Comparison of ENCODE assay signal across 10 mouse cellular contexts in genomic region chr9:103760356-103760755, GRCm38 (mm10). TPM values are rescaled to one million over a fixed set of nuclear protein-coding genes. Genes with fewer than 3 reads are reported as not detected.
DNase-seq lines count a peak whose midpoint lies in the region; ATAC-seq and TF ChIP-seq lines count a peak whose summit lies in the region.
"Had no signal": no experiment of that assay in that cellular context is flagged by ENCODE, and none has a peak within 500 bp of the region (broad histone marks: within the 10 kb centered on the region; RNA-seq: fewer than 3 reads in every experiment).

No protein-coding gene starts in this region.

- peak overlapping the region; percentile 80 for H3K4me2 ChIP-seq in heart, postnatal 0 days (ENCODE audit: low read depth, low read length)
- H3K4me2 ChIP-seq in forebrain, embryonic 11.5 days (ENCODE audit: low read depth, low read length, severe bottlenecking) = peak overlapping the region; percentile 83; the same call in 1 of the 2 replicates
- no peak overlapping the region; the same call in 1 of the 2 replicates for H3K4me2 ChIP-seq in midbrain, embryonic 11.5 days

- no peak for TF ChIP-seq EP300 in heart, postnatal 0 days (IDR thresholded peaks at IDR 0.05; ENCODE audit: low read depth)

- no peak for DNase-seq in heart, postnatal 0 days (ENCODE audit: low spot score)
- no peak for DNase-seq in heart, adult 18-20 months
- DNase-seq in brain, adult 2 months (ENCODE audit: low read depth, low spot score) = peak; percentile 37
- DNase-seq in forebrain, embryonic 11.5 days (ENCODE audit: low spot score) = no peak
- peak; percentile 92 for DNase-seq in midbrain, embryonic 11.5 days (ENCODE audit: low spot score, missing footprints)
- DNase-seq in right cerebral cortex, postnatal 14 days = no peak
- no peak for DNase-seq in spleen, postnatal 10 days (ENCODE audit: low spot score in 2 of 2)
- no peak for DNase-seq in urinary bladder, postnatal 25 days (ENCODE audit: low spot score)
- DNase-seq: liver, embryonic 13.5 days had no signal

- no peak overlapping the region for H3K27ac ChIP-seq in heart, postnatal 0 days (ENCODE audit: low read depth)
- H3K27ac ChIP-seq in forebrain, embryonic 11.5 days (ENCODE audit: low read depth, low read length) = no peak overlapping the region
- no peak overlapping the region for H3K27ac ChIP-seq in midbrain, embryonic 11.5 days (ENCODE audit: low read depth, low read length)
- H3K27ac ChIP-seq: liver, embryonic 13.5 days had no signal

- no peak for ATAC-seq in heart, postnatal 0 days (ENCODE audit: insufficient read depth, low read depth)
- no peak for ATAC-seq in forebrain, embryonic 11.5 days (replicated peaks; ENCODE audit: low FRiP score)
- no peak for ATAC-seq in midbrain, embryonic 11.5 days (ENCODE audit: low FRiP score)
- ATAC-seq: inflammation-experienced regulatory T-cells, adult 6 months had no signal

- H3K36me3 ChIP-seq in heart, postnatal 0 days (replicated peaks; ENCODE audit: control insufficient read depth, insufficient read depth, low read length) = no peaks in the 10 kb centered on the region
- H3K36me3 ChIP-seq in forebrain, embryonic 11.5 days (ENCODE audit: control insufficient read depth, insufficient read depth, low read length) = no peaks in the 10 kb centered on the region
- H3K36me3 ChIP-seq in midbrain, embryonic 11.5 days (ENCODE audit: control insufficient read depth, insufficient read depth, low read length) = no peaks in the 10 kb centered on the region
- H3K36me3 ChIP-seq: liver, embryonic 13.5 days had no signal

- H3K9me3 ChIP-seq in heart, postnatal 0 days (replicated peaks; ENCODE audit: control insufficient read depth, low read length) = no peaks in the 10 kb centered on the region
- no peaks in the 10 kb centered on the region for H3K9me3 ChIP-seq in forebrain, embryonic 11.5 days (ENCODE audit: control insufficient read depth, low read length)
- H3K9me3 ChIP-seq in midbrain, embryonic 11.5 days (ENCODE audit: control insufficient read depth, low read length) = no peaks in the 10 kb centered on the region
- H3K9me3 ChIP-seq: liver, embryonic 13.5 days had no signal

- H3K4me3 ChIP-seq in heart, postnatal 0 days (ENCODE audit: low read depth, low read length) = peak overlapping the region; percentile 57
- peak overlapping the region; percentile 58 for H3K4me3 ChIP-seq in forebrain, embryonic 11.5 days (ENCODE audit: low read depth, low read length)
- peak overlapping the region; percentile 51; the same call in 1 of the 2 replicates for H3K4me3 ChIP-seq in midbrain, embryonic 11.5 days (ENCODE audit: low read depth, low read length)

- H3K4me1 ChIP-seq in heart, postnatal 0 days (ENCODE audit: control insufficient read depth, insufficient read depth) = no peaks in the 10 kb centered on the region
- no peaks in the 10 kb centered on the region; the same call in 1 of the 2 replicates for H3K4me1 ChIP-seq in forebrain, embryonic 11.5 days (replicated peaks; ENCODE audit: control insufficient read depth, insufficient read depth, low read length)
- peaks cover 12% of the 10 kb centered on the region for H3K4me1 ChIP-seq in midbrain, embryonic 11.5 days (ENCODE audit: control insufficient read depth, insufficient read depth, low read length)

- H3K27me3 ChIP-seq in heart, postnatal 0 days (ENCODE audit: control insufficient read depth, insufficient read depth, low read length) = no peaks in the 10 kb centered on the region
- H3K27me3 ChIP-seq in forebrain, embryonic 11.5 days (ENCODE audit: control insufficient read depth, insufficient read depth, low read length) = peaks cover 14% of the 10 kb centered on the region
- peaks cover 12% of the 10 kb centered on the region; the same call in 1 of the 2 replicates for H3K27me3 ChIP-seq in midbrain, embryonic 11.5 days (ENCODE audit: control insufficient read depth, insufficient read depth, low read length)

- TF ChIP-seq CTCF in heart, postnatal 0 days (IDR thresholded peaks at IDR 0.05; ENCODE audit: low read depth) = no peak

- 43% methylated on average over 8 of the region's 8 CpGs for WGBS in heart, postnatal 0 days
- WGBS in forebrain, embryonic 11.5 days = 21% methylated on average over 8 of the region's 8 CpGs
- WGBS in midbrain, embryonic 11.5 days = 18% methylated on average over 8 of the region's 8 CpGs

- H3K9ac ChIP-seq in heart, postnatal 0 days (replicated peaks; ENCODE audit: low read depth, low read length) = no peak overlapping the region
- H3K9ac ChIP-seq in forebrain, embryonic 11.5 days (ENCODE audit: low read length) = no peak overlapping the region
- no peak overlapping the region for H3K9ac ChIP-seq in midbrain, embryonic 11.5 days (ENCODE audit: low read length)

RNA-seq across cellular contexts. Expression of gene Tmem108, which starts 1.3 kb away (rescaled TPM):
- 25.1 and 49.7 TPM in 2 replicates for total RNA-seq in heart, postnatal 0 days (2014; rRNA removed; ENCODE audit: low replicate concordance)
- 21.8 and 23.5 TPM in 2 replicates for polyA plus RNA-seq in heart, postnatal 0 days (2015; fragmentation: Nextera tagmentation; extraction: Ambion mirVana)
- total RNA-seq in heart, adult 18-20 months (2021) = 1 to 10 TPM; 3.0 to 3.9 TPM
- polyA plus RNA-seq in forebrain, embryonic 11.5 days (2014; fragmentation: Nextera tagmentation; extraction: Ambion mirVana) = 27.2 and 28.4 TPM in 2 replicates
- 12.0 and 13.0 TPM in 2 replicates for polyA plus RNA-seq in midbrain, embryonic 11.5 days (2014; fragmentation: Nextera tagmentation; extraction: Ambion mirVana)

Comparison
In these comparisons a context has a peak if more than half of its experiments do, and no peak if none do; other contexts are left out.
1. DNase-seq: peak in brain, adult 2 months (single experiment) and midbrain, embryonic 11.5 days (single experiment); none in heart, postnatal 0 days (single experiment), heart, adult 18-20 months (0 of 2), forebrain, embryonic 11.5 days (single experiment), right cerebral cortex, postnatal 14 days (single experiment), spleen, postnatal 10 days (0 of 2) and urinary bladder, postnatal 25 days (single experiment).
2. Peak in every context shown above with its lines, with median percentiles within 50 percentile points of each other: H3K4me3 ChIP-seq.